Mouse (Mus musculus): ENCODE measurements around the gene Il9. TPM values are rescaled to one million over a fixed set of nuclear protein-coding genes. Genes with fewer than 3 reads are reported as not detected.

Il9 gene
- polyA plus RNA-seq, 1 experiment: not detected

DNA sequence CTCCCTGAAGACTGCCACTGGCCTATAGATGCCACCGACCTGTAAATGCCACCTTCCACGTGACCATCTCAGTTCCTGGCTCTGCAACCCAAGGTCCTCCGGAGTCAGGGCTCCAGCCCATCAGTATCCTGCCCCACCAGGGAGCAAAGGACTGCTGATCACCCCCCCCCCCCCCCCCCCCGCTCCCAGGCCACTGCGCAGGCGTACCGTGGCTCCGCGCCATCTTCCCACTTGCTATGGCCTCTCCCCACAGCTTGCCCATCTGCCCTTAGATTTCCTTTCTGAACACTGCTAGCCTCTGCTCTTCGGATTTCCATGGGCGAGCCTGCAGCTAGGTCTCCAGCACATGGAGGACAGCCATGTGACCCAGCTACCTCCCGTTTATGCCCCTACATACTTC, 49.5 kb downstream of the Il9 start:
- H3K4me1 ChIP-seq (ENCODE audit: control insufficient read depth, insufficient read depth, low read length): no peaks in the 10 kb centered on the region
- 78% methylated on average over 12 of the region's 12 CpGs for WGBS
- no peak for TF ChIP-seq CTCF (IDR thresholded peaks at IDR 0.05; ENCODE audit: control insufficient read depth, insufficient read depth, low read length)
- no peak for TF ChIP-seq POLR2A (IDR thresholded peaks at IDR 0.05; ENCODE audit: borderline replicate concordance, control insufficient read depth, low read depth, low read length)
- H3K4me3 ChIP-seq (replicated peaks; ENCODE audit: control insufficient read depth, low read depth, low read length): no peak overlapping the region
- no peak overlapping the region for H3K27ac ChIP-seq (ENCODE audit: control insufficient read depth, insufficient read depth, low read depth, low read length, poor library complexity)

Other genes starting within 250 kb of the Il9 start
- gene Neurog1, start 230.1 kb downstream of the Il9 start, polyA plus RNA-seq (2011; ENCODE audit: insufficient read depth, insufficient read length, low replicate concordance, missing spikeins): not detected in 2 replicates
- gene Cxcl14, start 185.7 kb downstream of the Il9 start, polyA plus RNA-seq (2011; ENCODE audit: insufficient read depth, insufficient read length, low replicate concordance, missing spikeins): 31.8 and 51.2 TPM in 2 replicates
- not detected in 2 replicates for gene Gm3045, start 55.7 kb downstream of the Il9 start, polyA plus RNA-seq (2011; ENCODE audit: insufficient read depth, insufficient read length, low replicate concordance, missing spikeins)
- 0.45 TPM in 1 of 2 replicates, not detected in the other for gene Slc25a48, start 43.9 kb downstream of the Il9 start, polyA plus RNA-seq (2011; ENCODE audit: insufficient read depth, insufficient read length, low replicate concordance, missing spikeins)
- gene Fbxl21, start 40.2 kb upstream of the Il9 start, polyA plus RNA-seq (2011; ENCODE audit: insufficient read depth, insufficient read length, low replicate concordance, missing spikeins): not detected in 2 replicates
- gene Lect2, start 66.3 kb upstream of the Il9 start, polyA plus RNA-seq (2011; ENCODE audit: insufficient read depth, insufficient read length, low replicate concordance, missing spikeins): not detected in 2 replicates
- gene Tgfbi, start 127.3 kb upstream of the Il9 start, polyA plus RNA-seq (2011; ENCODE audit: insufficient read depth, insufficient read length, low replicate concordance, missing spikeins): 18.7 and 49.4 TPM in 2 replicates
- 8.2 and 14.8 TPM in 2 replicates for gene Smad5, start 220.8 kb upstream of the Il9 start, polyA plus RNA-seq (2011; ENCODE audit: insufficient read depth, insufficient read length, low replicate concordance, missing spikeins)

All from bone marrow, adult 2 months (tissue).